Mouse (Mus musculus) right cerebral cortex, postnatal 10 days (tissue): ENCODE results near the gene Chd5.

Experiments
- DNase-seq, 2 experiments: peaks; one replicate each; pipeline ENCODE4 v3.0.0; 2021; ENCODE audit warnings: low spot score in 2 of 2

Gene Chd5

DNA sequence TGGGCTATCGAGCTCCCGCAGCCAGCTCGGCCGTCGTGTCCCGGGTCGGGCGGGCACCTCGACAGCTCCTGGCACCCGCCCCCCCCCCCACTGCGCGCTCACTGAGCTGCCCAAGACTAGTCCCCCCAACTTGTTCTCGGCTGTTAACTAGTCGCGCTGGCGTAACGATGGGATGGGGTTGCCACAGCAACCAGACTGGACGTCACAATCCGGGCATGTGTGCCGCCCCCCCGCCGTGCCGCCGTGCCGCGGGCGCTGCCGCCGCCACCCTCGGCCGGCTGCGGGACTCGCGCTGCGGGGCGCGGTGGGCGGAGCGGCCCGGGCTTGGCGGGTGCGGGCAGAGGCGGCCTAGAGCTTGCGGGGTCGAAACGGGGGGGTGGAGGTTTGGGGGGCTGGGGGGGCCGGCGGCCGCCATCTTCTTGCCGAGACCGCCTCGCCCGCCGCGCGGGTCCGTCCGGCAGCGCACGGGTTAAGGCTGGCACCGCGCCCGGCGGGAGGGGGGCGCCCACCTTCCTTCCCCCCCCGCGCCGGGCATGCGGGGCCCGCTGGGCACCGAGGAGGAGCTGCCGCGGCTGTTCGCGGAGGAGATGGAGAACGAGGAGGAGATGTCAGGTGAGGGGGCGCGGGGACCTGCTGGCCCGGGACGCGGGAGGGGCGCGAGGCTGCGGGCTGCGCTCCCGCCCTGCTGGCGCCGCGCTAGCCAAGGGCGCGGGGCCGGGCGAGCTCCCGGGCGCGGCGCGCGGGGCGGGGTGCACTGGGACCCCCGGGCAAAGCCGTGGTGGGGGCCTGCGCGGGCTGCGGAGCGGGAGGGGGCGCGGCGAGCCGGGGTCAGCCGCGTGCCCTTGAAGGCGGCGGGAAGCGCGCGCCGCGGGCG is at the start of gene Chd5:
TSS of gene Chd5 (plus strand) at position 233 of the 874 bp plus-strand sequence.
- peak; percentile 84 to 88 for DNase-seq

DNA sequence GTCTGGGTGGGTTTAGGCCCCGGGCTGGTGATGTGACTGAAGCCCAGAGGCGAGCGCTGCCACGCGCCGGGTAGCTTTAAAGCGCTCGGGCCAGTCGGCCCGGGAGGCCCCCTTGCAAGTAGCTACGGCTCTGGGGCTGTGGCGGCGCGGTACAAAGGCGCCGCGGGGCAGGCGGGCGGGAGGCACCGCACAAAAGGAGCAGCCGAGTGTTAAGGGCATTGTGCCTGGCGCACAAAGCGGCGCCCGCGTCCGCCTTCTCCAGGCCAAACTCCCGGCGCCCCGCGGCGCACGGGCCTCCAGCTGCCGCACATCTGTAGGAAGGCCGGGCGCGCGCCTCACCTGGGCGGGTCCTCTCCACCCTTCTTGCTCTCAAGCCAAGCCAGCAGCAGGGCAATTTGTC is 48.1 kb upstream of the Chd5 start:
- no peak for DNase-seq

DNA sequence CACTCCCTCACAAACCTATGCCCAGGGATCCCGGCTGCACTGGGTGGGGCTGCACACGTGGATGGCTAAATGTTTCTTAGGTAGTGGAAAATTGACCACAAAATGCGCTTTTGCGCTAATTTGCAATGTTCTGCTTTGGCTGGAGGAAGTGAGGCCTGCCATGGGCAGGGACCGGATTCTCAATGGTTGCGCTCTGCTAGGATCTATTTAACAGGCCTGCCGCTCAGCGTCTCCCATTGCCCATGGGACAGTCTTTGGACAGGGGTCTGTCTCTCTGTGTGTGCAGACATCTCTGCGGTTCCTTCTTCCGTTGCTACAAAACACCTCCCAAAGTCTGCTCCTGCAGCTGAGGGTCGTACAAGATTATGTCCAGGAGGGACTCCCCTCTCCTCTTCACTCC is 47.5 kb upstream of the Chd5 start:
- no peak for DNase-seq

DNA sequence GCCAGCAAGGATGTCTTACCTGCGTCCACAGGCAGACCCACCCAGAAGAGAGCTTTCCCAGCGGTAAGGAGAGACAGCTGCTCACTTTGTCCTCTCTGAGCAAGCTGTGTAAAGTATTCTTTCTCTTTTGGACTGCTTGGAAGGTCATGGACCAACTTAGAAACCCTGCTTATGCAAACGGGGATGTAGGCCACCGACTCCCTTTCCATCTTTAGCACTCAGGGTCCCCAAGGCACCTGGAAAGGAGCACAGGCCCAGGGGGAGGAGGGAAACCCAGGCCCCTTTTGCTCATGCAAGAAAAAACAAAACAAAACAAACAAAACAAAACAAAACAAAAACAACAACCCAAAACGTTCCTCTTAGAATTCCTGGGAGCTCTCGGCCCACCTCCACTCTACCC is 46.9 kb upstream of the Chd5 start, which contains the start of gene Hes3:
TSS of gene Hes3 (minus strand) at position 101 of the 400 bp plus-strand sequence.
- DNase-seq, result no peak

DNA sequence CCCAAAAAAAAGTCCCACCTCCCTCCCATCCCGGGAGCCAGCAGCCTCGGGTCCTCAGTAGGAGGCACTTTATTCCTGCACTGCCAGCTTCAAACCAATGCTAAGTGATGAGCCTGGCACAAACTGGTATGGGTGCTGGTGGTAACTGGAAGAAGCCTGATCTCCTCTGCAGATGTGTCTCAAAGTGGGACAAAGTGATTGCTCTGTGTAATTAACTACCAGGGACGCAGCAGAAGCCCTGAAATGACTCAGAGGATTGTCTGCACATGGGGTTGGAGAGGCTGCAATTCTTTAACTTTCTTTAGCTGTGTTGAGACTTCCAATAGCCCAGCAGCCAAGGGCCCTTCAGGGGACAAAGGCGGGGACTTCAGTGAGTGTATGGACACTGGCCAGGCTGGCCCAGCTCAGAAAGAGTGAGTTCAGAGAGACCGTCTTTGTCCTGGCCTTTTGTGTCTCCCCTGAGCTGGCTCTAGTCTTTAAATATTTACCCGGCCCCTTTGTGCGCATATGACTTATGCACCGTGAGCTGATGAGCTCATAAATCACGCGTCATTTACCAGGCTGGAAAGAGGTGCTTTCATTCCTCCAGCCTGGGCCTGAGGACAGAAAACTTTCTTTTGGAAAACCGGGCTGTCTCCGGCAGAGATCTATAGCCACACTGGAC is 46.2 kb upstream of the Chd5 start:
- no peak for DNase-seq

DNA sequence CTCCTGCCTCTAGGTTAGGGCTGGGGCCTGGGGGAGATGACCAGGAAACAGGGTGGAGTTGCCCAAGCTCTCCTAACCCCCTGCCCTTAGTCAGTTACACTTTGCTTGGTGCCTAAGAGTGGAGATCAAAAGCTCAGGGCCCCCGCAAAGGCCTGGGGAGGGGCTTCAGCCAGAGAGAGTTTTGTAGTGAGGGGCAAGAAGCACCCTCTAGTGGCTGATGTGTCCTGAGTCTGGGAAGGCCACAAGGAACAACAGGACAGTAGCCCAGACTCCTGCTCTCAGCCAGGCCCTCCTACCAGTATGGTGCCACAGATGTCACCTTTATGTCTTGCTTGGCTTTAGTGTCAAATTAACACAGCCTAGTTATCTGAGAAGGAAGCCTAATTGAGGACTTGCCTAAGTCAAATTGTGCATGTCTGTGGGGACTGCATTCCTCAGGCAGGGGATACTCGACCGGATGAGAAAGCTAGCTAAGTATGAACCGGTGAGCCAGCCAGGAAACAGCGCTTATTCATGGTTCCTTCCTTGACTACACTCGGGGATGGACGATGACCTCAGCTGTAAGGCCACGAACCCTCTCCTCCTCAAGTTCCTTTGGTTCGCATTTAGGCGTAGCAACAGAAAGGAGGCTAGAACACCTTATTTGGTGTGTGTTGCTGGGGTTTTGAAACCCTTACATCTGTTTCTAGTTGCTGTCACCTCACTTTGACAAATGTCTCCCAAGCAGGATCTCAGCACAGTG is 44.1 kb upstream of the Chd5 start:
- no peak for DNase-seq

DNA sequence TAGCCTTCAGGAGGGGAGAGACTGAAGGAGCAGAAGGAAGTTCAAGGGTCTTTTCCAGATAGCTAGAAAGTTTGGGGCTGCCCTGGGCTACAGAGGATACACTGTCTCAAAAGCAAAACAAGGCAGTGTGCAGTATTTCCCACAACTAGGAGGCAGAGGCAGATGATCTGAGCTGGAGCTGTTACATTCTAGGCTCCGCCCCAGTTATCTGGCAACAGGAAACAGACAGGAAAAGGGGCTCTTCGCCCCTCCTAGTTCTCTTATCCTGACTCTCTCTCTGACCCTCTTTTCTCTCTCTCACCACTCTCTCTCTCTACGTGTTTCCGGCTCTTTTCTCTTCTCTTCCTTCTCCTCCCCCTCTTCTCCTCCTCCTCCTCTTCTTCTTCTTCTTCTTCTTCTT is 42.5 kb upstream of the Chd5 start:
- DNase-seq, result no peak

DNA sequence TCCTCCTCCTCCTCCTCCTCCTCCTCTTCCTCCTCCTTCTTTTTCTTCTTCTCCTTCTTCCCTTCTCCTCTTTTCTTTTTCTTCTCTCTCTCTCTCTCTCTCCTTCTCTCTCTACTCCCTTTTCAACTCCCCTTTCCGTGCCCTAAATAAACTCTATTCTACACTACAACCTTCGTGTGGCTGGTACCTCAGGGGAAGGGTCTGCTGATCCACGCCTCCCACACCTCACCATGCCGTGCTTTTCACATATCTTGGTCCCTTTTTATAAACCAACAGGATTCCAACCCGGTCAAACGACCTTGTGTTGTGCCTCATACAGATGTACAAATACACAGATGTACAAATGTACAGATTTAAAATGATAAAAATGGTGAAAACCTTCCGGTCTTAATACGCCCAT is 42.1 kb upstream of the Chd5 start:
- no peak for DNase-seq

DNA sequence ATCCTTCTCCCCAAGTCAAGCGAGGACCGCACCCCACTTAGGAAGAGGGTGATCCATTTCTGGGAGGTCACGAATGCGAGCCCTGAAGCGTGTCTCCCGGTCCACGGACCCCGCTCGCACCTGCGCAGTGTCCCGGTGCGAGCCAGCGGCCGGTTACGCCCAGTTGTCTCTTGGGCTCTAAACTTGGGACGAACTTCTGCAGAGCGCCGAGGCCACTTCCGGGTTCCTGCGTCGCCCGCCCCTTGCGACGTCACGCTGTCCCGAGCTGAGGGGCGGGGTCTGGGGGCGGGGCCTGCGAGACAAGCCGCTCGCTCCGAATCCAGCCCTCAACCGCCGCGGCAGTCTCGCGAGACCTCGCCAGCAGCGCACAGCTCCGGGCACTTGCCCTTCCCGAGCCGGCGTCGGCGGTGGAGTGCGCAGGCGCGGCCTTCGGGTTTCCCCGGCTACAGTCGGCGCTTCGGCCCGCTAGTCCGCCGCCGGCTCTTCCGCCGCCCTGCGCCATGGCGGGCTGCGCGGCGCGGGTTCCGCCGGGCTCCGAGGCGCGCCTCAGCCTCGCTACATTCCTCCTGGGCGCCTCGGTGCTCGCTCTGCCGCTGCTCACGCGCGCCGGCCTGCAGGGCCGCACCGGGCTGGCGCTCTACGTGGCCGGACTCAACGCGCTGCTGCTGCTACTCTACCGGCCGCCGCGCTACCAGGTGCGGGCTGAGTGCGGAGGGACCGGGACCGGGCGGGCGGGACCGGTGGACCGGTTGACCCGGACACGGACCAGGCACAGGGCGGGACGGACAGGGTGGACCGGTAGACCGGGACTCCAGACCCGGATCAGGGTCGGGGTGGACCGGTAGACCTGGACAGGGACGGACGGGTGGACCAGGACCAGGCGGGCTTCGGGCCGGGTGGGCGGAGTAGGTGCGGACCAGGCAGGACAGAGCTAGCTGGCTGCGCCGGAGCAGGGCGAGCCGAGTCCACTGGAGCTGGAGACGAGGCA is 41.3 kb upstream of the Chd5 start, which contains the start of gene Icmt:
TSS of gene Icmt (plus strand) at position 354 of the 988 bp plus-strand sequence.
- DNase-seq, result peak; percentile 99 to 100

DNA sequence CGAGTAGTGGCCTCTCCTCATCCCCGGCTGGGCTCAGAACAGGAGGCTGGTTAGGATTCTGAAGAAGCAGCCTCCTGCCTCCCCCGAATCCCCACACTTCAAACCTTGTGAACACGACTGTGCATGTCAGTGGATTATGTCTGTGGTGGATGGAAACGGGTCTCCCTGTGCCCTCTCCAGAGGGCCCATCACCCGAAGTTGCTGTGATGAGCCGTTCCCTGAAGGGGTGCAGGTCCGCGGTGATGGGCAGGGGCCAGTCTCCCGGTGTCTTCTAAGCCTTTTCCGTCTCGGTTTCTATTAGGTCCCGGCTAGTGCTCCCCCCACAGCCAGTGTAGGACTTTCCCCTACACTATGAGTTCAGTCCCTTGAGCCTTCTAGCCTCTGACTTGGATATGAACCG is 39.6 kb upstream of the Chd5 start:
- DNase-seq, result no peak

DNA sequence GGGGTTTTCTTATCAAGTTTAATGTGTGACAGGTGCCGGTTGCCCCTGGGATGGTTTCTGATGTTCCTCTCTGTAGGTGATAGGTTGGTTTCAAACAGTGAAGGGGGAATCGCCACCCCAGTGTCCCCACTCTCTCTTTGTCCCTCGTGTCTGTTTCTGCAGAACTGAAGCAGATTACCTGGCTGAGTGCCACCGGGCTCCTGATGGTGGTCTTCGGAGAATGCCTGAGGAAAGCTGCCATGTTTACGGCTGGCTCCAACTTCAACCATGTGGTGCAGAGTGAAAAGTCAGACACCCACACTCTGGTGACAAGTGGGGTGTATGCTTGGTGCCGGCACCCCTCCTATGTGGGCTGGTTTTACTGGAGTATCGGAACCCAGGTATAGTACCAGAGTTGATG is 38.1 kb upstream of the Chd5 start:
- no peak for DNase-seq

DNA sequence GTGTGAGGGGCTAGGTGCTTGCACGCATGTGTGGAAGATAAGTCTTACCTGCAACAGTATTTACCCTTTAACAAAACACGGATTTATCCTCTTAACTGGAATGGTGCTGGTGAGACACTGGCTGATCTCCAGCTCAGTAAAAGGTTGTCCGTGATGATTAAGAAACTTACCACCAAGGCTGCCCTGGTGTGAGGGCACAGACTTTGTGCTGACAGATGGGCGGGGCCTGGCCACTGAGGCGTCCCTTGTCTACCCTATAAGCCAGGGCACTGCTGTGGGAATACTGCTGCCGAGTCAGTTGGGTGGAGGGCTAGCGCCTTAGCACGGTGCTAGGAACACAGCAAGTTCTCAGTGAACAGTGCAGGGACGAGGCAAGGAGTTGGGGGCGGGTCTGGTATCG is 36.4 kb upstream of the Chd5 start:
- DNase-seq, result no peak

DNA sequence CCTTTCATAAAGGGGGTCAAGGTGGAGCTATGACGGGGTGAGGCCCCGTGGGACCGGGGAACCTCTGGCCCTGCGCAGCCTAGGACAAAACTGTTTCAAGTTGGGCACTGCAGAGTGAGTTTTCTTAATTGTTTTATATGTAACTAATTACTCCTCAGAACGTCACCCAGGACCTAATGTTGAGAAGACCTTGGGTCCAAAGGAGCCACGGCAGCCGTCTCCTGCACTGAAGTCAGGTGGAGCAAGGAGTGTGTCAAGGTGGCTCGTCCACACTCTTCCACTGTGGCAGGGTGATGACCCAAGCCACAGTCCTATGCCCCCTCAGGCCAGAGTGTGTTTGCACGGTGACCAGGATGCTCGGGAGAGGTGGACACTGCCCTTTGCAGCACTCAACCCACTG is 35.3 kb upstream of the Chd5 start:
- DNase-seq, result no peak

DNA sequence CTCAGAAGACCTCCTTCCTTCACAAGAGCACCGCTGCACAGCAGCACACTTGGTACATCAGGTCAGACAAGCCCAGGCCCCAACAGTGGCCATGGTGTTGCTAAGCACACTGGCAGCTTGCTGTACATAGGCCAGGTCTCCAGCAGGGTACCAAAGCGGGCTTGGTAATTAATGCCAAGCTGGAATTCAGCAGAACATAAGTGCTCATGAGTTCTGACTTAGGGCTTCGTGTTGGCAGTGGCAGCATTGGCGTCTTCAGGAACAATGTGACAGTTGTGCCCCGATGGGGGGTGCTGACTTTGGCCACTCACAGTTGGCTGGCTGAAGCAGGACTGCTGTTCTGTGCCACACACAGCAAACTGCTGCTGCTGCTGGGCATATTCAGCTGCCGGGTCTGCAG is 33.8 kb upstream of the Chd5 start:
- no peak for DNase-seq

DNA sequence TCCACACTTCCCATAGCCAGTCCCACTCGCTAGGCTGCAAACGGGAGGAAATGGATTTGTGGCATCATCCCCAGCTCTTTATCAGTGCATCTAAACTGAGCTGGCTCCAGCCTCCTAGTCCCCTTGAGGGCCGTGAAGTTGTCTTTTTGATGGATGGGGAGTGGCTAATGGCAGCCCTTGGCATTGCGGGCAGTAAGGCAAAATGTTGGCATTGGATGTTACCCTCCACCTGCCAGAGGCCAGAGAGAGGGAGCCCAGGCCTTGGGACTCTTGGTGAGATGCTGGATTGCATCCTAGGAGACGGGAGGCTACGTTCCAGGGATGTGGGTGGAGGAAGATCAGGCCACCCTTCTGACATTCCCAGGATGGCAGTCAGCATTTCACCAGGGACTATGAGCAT is 32.5 kb upstream of the Chd5 start:
- DNase-seq, result no peak

DNA sequence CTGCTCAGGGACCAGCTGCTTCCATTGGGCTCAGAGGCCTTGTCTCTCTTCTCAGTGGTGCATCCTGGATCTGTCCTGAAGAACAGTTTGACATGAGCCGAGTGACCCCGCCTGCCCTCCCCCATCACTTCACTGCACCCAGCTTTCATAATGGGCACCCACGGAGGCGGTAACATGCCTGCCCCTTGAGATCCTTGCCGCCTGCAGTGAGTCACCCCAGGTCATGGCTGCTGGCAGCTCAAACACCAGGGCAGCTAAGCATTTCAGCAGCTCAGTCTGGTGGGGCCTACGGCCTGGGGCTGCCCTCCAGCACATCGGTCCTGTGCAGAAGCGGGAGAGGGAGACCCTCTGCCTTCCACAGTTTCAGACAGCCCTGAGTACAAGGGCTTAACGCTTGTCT is 30.9 kb upstream of the Chd5 start:
- no peak for DNase-seq

DNA sequence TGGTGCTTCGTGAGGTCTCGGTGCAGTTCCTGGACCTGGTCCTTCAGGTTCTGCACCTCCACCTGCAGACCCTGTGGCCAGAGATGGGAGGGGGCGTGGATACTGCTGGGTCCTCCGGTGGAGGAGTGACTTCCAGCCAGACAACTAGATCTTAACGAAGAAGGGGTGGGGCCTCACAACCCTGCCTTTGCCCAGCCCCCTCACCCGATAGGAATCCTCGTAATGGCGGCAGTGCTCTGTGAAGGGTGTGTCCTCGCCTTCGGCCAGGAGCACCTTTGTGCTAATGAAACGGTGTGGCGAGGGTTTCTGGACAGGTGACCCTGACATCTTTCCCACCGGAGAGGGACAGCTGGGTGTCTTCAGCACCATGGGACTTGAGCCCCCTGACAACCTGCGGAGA is 26.3 kb upstream of the Chd5 start:
- DNase-seq, result no peak

DNA sequence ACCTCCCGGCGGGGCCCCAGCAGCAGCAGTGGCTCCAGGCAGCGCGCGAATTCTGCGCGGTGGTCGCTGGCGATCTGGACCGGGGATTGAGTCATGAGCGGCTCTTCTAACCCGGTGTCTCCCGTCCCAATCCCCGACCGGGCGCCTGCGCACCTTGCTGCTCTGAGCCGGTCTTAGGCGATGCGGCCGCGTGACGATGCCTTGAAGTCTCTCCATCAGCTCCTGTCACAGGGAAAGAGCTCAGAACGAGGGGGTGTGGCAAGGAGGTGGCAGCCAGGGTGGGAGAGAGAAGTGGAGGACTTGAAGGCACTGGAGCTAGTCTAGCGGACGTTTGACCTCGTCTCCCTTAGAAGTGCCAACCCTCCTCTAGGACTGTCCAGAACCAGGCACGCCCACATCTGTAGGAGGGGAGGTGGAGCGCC is 25.2 kb upstream of the Chd5 start:
- DNase-seq, result no peak

DNA sequence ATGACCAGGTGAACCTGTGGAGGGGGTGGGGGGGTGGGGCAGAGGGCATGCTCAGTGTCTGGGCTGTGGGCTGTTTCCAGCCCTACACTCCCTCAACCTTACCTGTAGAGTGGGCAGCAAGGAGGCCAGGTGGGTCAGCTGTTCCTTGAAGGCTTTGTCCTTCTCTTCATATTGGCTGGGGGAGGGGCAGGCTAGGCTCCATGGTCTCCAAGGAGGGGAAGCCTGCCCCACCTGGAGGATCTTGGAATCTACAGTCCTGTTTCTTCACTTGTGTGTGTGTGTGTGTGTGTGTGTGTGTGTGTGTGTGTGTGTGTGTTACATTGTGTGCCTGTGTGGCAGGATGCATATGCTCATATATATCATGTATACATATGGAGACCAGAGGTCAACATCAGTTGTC is 24.5 kb upstream of the Chd5 start:
- DNase-seq, result peak; percentile 63 to 67

DNA sequence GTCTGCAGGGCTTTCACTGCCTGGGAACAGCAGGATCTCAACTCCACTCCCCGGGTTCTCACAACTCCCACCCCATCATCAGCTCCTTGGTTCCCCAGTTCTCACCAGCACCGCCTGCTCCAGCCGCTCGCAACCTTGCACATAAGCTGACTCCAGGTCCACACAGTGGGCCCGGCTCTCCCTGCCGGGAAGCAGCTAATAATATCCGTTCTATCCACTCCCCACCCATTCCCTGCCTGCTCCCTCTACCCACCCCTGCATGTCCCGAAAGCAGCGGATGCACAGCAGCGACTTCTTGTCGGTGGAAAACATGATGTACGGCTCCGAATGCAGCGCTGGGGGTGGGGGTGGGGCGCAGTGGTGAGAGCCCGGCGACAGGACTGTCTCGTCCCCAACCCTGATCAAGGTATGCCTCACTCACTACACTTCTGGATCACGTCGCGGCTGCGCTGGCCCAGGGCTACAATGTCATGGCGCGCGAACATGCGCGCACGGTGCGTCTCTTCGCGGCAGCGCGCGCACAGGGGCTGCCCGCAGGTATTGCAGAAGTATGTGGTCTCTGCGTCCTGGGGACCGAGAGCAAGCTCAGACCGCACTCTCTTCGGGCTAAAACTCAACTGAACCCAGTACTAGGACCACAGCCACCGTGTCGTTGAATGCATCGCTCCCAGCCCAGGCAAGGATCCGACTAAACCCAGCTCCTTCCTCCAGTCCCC is 22.8 kb upstream of the Chd5 start:
- no peak for DNase-seq

DNA sequence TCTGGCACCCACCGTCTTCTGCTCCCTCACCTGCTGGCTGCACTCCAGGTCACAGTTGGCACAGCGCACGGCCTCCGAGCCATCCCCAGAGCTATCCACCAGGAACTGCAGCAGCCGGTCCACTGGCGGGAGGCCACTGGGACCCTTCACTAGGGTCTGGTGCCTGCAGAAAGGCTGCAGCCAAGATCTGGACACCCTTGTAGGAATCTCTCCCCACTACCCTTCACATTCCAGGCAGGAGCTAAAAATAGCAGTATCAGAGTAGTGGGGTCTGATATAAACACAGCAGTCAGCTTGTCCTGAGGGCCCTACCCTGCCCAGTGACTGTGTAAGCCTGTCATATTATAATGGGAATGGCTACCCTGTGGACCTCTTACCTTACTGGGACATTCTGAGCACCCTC is 20.8 kb upstream of the Chd5 start:
- no peak for DNase-seq
